Mouse (Mus musculus) megakaryocyte, adult 5-6 weeks (primary cell): Measurements from ENCODE around the gene Olfr453. TPM values are rescaled to one million over a fixed set of nuclear protein-coding genes. Genes with fewer than 3 reads are reported as not detected.

ENCODE experiments used
- ATAC-seq: 2 replicates; pipeline ENCODE4 v1.8.0; 2016; ENCODE audit warnings: mild to moderate bottlenecking, inconsistent platforms; ENCODE audit not compliant: poor library complexity, severe bottlenecking
- total RNA-seq, 2 experiments: library from RNA; stranded (forward) in 1 of 2; stranded (reverse) in 1 of 2; fragments of 153-499, 151-499 nt in 1 of 2; fragments of 221-1000, 200-1000 nt in 1 of 2; gene quantifications; 2 replicates each; pipeline versions ENCODE4 v1.2.3 to v1.2.4; 2015 to 2017

Gene Olfr453
- total RNA-seq (2015) = not detected in 2 replicates
- total RNA-seq (2017) = not detected in 2 replicates

DNA sequence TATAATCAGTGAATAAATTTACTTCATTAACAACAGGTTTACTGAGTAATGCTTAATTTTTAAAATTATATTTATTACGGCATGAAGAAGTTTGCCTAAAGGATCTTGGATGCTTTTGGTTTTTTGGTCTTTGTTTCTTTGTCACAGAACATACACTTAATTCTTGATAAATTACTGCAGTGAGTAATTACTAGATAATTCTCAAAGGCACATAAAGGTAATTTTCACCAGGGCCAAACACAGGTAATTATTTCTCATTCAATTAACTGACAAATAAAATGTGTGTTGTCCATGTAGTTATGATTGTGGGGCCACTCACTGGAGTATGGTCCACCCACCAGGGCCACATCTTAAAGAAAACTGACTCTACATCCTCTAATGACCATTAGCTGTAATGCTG lies at the start of gene Olfr453:
Gene Olfr453, plus strand, starts transcription at position 301 of the 400 bp plus-strand sequence.
- ATAC-seq = no peak

DNA sequence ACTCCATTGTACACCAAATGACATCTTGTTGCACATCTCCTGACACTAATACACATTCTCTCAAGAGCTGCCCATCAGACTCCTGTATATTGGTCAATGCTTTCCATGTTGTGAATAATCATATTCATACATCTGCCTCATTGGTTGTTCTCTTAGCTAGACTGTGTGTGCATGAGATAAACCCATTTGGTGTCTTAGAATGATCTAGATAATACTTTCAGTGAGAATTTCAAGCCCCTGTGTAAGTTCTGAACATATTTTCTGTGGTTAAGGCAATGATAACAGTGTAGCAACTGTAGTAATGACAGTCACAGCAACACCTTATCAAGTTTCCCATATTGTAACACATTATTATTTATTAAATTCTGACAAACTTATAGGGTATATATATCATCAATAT lies 49.4 kb upstream of the Olfr453 start:
- ATAC-seq = no peak

DNA sequence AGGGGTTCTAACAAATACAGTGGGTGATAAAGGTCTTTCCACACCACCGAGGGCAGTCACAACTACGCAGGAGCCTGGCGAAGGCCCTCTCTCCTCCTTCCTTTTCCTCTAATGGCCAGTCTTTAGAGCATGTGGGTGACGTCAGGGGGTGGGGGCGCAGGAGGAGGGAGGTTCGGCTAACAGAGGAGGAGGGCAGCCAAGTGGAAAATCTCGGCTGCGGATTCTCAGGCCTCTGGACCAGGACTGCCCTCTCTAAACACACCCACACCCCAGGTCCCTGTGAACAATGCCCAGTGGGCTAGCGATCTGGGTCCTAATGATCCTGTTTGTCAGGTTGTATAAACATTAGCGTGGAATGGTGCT lies 47.0 kb upstream of the Olfr453 start:
- peak; percentile 29; the same call in 1 of the 2 replicates for ATAC-seq

DNA sequence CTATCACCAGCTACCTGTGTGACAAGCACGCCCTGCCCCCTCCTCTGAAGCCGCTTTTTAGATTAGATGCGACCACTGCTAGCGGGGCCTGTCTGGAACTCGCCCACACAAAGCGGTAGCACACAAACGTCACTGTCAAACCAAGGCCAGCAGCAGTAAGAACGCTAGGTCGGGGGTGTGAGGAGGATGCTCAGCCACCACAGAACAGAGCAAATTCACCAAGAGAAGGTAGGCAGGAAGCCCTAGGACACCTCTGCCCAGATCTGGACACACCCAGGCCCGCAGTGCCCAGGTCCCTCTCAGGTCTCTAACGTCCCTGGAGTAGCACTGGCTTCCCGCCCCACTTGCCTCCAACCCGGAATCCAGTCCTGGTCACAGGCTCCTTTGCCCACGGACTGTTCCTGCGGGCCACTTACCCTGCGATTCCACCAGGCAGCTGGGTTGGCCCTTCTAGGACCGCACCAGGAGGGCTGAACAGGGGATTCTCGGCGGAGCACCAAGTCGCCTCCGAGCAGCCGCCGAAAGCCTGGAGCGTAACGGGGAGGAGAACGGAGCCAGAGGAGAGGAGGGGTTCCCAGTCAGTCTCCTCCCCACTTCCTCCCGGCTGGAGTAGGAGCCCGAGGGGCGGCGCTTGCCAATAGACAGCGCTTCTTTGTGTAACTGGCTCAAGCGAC lies 46.5 kb upstream of the Olfr453 start:
- peak; percentile 51; the same call in 1 of the 2 replicates for ATAC-seq

DNA sequence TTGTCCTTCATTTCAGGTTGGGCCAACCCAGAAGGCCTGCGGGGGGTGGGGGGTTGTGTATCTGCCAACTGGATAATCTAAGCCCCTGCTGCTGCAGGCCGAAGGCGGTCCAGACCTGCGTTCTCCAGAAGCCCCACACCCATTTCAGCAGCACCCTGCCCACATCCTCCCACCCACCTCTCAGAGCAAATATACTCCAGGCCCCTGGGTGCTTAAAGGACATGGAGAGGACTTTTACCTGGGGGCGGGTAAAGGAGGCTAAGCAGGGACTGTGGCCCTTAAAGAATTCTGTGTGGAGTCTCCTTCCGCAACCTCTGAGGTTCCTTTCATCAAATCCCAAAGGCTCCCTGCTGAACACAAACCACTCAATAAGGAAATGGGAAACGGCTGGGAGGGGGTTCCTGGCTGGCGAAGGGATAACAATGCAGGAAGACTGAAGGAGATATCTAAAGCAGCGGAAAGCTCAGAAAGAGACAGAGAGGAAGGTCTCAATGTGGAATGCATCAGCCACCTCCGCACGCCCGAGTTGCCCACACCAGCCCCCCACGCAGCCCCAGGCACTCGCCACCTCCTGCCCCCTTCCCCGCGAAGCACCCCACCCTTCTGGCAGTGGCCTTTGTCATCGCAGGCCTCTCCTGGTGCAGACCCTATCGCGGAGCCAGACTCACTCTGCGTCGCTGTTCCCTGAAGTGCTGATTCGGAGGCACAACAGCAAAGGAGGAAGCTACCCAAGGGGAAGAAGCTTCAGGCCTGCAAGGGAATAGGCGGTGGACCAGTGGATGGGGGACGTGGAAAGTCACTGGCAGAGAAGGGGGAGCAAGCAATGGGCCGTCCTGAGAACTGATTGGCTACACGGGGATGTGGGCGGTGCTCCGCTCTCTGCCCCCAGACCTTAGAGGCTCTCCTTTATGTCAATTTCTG lies 29.6 kb upstream of the Olfr453 start, which contains the start of gene Tcaf1:
Gene Tcaf1, minus strand, starts transcription at position 798 of the 921 bp plus-strand sequence.
- ATAC-seq = no peak

DNA sequence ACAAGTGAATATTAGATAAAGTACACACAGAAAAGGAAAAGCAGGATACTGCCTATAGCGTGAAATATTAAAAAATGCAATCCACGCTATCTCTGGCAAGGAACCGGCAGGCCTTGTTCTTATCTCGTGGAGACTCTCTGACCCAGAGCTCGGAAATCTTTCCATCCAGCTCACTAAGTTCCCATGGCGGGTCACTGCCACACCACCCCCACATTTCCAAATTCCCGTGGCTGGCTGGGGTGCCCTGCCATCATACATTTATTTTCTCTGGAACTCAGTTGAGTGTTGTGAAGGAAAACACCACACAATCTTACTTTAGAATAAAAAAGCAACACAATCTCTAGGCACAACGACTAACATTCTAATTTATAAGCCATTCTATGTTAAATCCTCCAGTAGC lies 24.5 kb upstream of the Olfr453 start:
- ATAC-seq = no peak

DNA sequence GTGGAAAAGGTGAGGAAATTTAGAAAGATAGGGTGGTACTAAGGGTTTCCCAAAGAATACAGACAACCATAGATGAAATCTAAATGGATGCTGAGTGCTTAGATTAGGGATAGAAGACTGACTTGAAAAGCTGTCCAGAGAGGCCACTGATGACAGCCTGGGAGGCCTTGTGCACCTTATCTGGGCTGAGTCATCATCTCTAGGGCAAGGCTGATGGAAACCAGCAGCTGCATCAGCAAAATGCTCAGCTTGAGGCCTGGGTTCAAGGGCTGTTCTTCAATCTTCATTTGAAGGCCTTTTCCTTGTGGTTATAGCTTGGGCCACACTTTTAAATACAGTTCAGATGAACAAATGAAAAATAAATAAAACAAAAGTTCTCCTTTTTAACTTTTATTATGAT lies 21.2 kb upstream of the Olfr453 start:
- ATAC-seq = no peak

DNA sequence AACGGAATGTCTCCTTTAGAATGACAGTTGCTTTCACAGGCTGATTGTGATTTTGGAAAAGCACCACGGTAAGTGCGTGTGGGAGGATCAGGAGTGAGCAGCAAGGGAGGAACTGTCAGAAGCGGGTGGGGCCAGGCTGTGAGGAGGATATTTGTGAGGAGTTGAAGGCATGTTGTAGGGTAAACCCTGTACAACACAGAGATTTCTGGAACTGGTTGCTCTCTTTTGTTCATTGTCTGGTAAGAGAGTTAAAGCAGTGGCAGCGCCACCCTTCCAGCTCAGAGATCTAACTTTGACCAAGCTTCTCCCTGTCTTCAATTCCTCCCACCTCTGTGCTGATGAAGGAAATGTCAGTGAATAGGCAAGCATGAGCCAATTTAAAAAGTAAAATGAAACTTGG lies 3.1 kb downstream of the Olfr453 start:
- ATAC-seq = no peak

DNA sequence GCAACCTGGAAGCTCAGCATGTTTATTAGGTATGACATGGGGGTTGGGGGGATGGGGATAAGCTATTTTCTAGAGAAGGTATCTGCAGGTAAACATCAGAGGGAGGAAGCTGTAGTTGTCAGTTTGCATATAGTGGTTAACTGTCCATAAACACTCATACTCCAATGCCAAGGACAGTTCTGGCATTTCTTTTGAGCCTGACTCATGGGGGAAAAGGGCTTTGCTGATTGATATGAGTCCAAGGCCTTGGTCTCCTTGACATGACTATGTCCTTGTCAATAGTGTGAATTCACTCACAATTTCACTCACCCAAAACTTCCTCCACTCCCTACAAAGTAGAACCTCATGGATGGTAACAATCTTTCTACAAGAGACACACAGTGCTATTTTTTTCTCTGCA lies 8.7 kb downstream of the Olfr453 start:
- no peak for ATAC-seq

DNA sequence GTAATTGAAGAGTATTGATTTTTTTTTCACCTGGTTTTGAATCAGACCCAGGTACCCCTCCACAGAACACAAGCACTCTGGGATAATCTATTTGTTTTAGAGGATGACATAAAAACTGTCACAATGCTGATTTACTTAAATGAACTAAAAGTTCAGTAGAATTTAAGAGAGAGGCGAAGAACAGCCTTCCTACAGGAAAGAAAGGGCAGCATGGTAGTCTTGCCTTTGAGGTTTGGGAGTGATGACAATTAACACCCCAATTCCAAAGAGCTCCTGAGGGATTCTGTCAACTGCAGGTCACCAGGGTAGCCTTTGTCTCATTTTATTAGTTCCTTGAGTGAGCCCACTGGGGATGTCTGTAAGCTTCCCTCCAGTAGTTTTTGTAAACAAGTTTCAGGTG lies 16.9 kb downstream of the Olfr453 start, which contains the start of gene Olfr38:
Gene Olfr38, plus strand, starts transcription at position 301 of the 400 bp plus-strand sequence.
- no peak for ATAC-seq

DNA sequence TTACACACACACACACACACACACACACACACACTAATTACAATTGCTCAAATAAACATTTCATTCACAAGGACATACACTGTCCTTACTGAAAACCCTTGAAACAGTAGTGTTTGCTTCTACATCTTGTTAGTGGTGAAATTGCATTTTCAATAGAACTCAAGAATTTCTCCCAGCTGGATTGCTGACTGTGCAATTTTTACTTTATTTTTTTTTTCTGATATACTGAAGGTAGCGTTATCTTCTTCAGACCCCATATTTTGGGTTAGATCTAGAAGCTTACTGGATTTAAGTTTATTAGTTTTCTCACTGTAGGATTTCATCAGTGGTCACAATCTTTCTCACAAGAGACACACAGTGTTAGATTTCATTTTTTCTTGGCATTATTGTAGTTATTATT lies 37.9 kb downstream of the Olfr453 start:
- ATAC-seq = no peak

DNA sequence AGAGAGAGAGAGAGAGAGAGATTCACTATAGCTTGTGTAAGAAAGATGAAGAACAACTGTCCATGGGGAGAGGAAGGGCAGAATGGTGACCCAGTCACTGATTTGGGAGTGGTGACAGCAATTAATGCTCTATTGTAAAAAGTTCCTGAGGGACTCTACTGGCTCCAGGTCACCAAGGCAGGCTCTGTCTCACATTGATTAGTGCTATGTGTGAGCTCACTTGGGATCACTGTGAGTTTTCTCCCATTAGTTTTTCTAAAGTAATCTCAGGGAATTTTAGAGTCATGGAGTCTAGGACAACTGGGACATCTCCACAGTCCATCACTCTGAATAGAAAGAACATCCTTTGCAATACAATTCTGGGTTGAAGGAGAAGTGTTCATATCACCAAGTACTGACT lies 45.6 kb downstream of the Olfr453 start, which contains the start of gene Olfr452:
Gene Olfr452, plus strand, starts transcription at position 301 of the 400 bp plus-strand sequence.
- ATAC-seq = no peak

DNA sequence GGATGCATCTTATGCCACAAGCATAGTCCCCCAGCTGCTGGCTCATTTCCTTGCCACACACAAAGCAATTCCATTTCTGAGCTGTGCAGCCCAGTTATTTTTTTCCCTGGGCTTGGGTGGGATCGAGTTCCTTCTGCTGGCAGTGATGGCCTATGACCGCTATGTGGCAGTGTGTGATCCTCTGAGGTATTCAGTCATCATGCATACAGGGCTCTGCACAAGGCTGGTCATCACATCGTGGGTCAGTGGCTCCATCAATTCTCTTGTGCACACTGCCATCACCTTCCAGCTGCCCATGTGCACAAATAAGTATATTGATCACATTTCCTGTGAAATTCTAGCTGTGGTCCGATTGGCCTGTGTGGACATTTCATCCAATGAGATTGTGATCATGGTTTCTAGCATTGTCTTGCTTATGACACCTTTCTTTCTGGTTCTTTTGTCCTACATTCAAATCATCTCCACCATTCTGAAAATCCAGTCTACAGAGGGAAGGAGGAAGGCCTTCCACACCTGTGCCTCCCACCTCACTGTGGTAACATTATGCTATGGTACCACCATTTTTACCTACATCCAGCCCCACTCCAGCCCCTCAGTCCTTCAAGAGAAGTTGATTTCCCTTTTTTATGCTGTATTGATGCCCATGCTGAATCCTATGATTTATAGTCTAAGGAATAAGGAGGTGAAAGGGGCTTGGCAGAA lies 51.2 kb downstream of the Olfr453 start:
- no peak for ATAC-seq

DNA sequence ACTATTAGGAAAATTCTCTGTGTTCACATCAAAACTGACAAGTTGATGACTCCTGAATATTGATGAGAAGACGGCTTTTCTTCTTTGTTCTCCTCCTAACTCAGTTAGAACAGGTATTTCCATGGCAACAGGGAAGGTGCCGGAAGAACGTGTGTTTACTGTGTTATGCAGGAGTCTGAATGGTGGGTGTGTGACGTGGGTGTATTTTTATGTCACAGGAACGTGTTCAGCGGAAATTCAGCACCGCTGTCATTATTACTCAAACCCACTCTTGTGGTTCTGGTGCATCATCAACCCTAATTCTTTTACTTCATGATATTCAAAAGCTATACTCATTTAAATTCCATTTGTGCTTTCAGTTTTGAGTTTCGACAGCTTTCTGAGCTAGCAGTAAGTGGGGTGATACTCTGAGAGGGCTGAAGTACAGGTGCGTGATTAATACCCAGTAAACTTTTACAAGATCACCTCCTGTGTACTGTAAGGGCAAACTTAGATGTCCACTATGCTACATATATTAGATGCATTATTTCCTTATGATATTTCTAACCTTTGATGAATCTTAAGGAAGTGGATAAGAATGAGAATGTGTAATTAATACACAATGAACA lies 51.9 kb downstream of the Olfr453 start:
- no peak for ATAC-seq

DNA sequence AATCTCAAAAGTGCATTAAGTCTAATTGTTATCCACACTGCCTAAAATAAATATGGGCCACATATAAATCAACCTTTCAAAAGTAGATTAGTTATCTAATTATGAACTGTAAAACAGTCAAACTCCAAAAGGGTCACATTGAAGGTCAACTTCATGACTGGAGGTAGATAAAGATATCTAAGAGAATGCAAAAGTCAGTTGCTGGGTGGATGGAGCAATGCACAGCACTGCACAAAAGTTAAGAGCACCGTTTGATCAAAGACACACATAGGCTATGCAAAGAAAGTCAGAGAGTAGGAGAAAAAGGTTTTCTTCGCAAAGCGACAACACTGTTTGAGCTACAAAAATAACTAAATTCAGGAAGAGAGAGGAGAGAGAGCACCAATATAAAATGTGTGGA lies 55.8 kb downstream of the Olfr453 start:
- ATAC-seq = no peak

Other genes starting within 250 kb of the Olfr453 start
- gene Olfr455, start 191.8 kb upstream of the Olfr453 start, total RNA-seq (2015) = not detected in 2 replicates
- not detected in 2 replicates for gene Olfr455, start 191.8 kb upstream of the Olfr453 start, total RNA-seq (2017)
- not detected in 2 replicates for gene Tcaf3, start 141.7 kb upstream of the Olfr453 start, total RNA-seq (2015)
- not detected in 2 replicates for gene Tcaf3, start 141.7 kb upstream of the Olfr453 start, total RNA-seq (2017)
- gene Tcaf2, start 94.1 kb upstream of the Olfr453 start, total RNA-seq (2015) = not detected in 2 replicates
- 0.22 TPM in 1 of 2 replicates, not detected in the other for gene Tcaf2, start 94.1 kb upstream of the Olfr453 start, total RNA-seq (2017)
- 0.04 TPM in 1 of 2 replicates, not detected in the other for gene Tcaf1, start 29.3 kb upstream of the Olfr453 start, total RNA-seq (2015)
- 0.11 TPM in 1 of 2 replicates, not detected in the other for gene Tcaf1, start 29.3 kb upstream of the Olfr453 start, total RNA-seq (2017)
- gene Olfr38, start 17.0 kb downstream of the Olfr453 start, total RNA-seq (2015) = not detected in 2 replicates
- not detected in 2 replicates for gene Olfr38, start 17.0 kb downstream of the Olfr453 start, total RNA-seq (2017)
- not detected in 2 replicates for gene Olfr452, start 45.7 kb downstream of the Olfr453 start, total RNA-seq (2015)
- not detected in 2 replicates for gene Olfr452, start 45.7 kb downstream of the Olfr453 start, total RNA-seq (2017)
- not detected in 2 replicates for gene Olfr450, start 72.6 kb downstream of the Olfr453 start, total RNA-seq (2015)
- not detected in 2 replicates for gene Olfr450, start 72.6 kb downstream of the Olfr453 start, total RNA-seq (2017)
- gene Olfr449, start 95.0 kb downstream of the Olfr453 start, total RNA-seq (2015) = not detected in 2 replicates
- not detected in 2 replicates for gene Olfr449, start 95.0 kb downstream of the Olfr453 start, total RNA-seq (2017)
- not detected in 2 replicates for gene Olfr448, start 151.1 kb downstream of the Olfr453 start, total RNA-seq (2015)
- not detected in 2 replicates for gene Olfr448, start 151.1 kb downstream of the Olfr453 start, total RNA-seq (2017)
- not detected in 2 replicates for gene Olfr447, start 169.5 kb downstream of the Olfr453 start, total RNA-seq (2015)
- gene Olfr447, start 169.5 kb downstream of the Olfr453 start, total RNA-seq (2017) = not detected in 2 replicates
- not detected in 2 replicates for gene Olfr446, start 182.0 kb downstream of the Olfr453 start, total RNA-seq (2015)
- not detected in 2 replicates for gene Olfr446, start 182.0 kb downstream of the Olfr453 start, total RNA-seq (2017)
- not detected in 2 replicates for gene Olfr444, start 209.7 kb downstream of the Olfr453 start, total RNA-seq (2015)
- not detected in 2 replicates for gene Olfr444, start 209.7 kb downstream of the Olfr453 start, total RNA-seq (2017)